Mouse (Mus musculus) CD4-positive helper T cell, adult 2 months (primary cell): Measurements from ENCODE around the gene Bglap2.

ENCODE experiments used
- DNase-seq: peaks from one replicate; pipeline ENCODE4 v3.0.0-alpha.2; 2012; ENCODE audit warnings: low read depth, missing footprints, low spot score

The Bglap2 gene

DNA sequence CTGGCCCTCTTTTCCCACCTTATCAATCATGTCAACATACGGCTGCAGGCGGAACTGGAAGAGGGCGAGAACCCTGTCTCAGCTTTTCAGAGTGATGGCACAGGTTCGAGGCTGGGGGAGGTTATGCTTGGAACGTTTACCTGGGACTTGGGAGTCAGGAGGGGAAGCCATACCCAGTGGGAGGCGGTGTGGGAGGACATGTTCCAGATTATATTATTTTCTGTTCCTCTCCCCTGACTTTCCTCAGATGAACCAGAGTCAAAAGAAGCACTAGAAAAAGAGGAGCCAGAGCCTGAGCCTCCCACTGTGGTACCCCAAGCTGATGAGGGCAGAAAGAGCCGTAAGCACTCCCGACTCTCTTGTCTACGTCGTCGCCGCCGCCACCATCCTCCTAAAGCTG is 27.8 kb downstream of the Bglap2 start:
- DNase-seq: no peak

DNA sequence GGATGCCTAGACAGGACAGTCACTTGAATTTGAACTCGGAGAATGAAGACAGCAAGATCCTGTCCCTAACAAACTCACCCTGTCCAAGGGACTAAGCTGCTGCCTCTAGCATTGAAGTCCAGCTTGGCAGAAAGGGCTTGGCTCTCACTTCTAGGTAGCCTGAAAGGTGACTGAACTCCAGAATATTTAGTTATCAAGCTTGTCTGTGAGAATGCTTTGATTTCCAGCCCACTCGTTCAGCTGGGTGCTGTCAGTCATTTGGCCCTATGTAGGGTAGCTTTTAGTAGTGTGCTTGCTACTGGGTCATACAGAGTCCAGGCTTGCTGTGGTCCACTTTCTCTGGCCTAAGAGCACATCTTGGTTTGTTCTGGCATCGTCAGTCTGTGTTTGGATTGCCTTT is 39.5 kb downstream of the Bglap2 start:
- no peak for DNase-seq

DNA sequence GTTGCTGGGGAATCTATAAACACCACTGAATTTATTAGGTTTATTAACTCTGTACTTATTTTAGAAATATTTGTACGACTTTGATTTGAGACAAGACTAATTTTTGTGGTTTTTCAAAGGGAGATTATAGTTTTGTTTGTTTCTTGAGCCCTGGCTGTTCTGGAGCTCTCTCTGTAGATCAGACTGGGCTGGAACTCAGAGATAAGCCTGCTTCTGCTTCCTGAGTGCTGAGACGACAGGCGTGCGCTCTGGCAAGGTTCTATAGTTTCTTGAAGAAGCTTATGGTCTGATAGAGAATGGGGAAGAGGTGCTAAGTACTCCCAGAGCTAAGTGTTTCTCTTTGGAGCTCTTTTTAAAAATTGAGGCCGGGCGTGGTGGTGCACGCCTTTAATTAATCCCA is 40.2 kb downstream of the Bglap2 start:
- DNase-seq: no peak

DNA sequence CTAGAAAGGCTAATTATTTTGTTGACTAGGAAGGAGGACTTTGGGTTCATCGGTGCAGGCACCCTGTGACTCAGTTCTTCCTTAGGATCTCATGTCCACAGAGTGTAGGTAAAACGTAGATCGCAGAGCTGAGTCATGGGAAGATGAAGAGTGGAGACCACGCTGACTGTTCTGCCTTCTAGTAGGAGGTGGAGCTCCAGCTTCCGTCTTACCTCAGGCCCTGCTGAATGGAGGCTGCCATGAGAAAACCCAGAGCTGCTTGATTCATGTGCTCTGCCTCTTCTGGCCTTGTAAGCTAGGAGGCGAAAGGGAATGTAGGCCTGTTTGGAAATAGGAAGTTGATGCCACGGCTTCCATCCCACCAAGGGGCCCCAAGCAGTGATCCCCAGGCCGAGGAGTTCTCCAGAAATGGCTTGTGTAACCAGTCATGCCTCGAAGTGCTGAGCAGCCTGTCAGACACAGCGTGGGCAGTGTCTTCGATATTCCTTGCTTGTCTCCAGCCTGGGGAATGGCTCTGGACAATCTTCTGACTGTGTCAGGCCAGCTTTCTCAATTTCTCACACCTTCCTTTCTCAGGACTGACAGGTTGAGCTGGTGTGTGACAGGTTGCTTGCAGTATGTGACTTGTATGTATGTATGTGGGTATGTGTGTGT is 41.0 kb downstream of the Bglap2 start:
- DNase-seq: peak; percentile 75

DNA sequence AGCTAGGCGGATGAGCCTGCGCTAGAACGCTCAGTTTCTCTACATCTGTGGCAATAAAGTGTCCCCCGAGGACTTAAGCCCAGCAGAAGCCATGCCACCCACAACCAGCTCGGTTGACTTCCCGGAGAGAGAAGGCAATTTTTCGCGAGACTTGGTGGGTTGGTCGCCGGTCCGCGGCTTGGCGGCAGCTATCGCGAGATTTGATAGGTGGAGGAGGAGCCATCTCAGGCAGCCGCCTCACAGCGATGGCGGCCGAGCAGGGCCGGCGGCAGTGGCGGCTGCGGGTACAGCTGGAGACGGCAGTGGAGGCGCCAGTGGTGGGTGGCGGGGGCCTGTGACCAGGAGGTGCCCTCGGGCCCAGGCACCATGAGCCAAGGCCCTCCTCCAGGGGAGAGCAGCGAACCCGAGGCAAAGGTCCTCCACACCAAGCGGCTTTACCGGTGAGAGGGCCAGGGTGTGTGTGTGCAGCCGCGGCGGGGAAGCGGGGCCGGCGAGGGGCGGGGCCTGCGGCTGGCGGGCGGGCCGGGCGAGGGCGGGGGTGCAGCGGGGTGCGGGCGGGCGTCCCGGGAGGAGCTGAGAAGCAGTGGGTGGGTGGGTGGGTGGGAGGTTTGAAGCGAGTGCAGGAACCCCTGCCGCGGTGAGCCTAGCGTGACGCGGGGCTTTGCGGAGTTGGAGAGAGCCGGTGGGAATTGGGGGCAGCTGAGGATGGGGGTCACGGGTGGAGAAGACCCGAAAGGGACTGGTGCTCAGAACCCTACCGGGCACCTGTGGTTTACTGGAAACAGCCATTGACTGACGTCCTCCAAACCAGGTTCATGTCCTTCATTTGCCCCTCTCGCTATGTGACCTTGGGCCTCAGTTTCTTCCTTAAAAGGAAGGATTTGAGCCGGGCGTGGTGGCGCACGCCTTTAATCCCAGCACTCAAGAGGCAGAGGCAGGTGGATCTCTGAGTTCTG is 42.2 kb downstream of the Bglap2 start, which contains the start of the genes Tmem79 and Smg5:
Gene Tmem79 (minus strand): TSS at position 91 of the 956 bp plus-strand sequence.
Gene Smg5 (plus strand): TSS at position 203 of the 956 bp plus-strand sequence.
- peak; percentile 98 for DNase-seq

DNA sequence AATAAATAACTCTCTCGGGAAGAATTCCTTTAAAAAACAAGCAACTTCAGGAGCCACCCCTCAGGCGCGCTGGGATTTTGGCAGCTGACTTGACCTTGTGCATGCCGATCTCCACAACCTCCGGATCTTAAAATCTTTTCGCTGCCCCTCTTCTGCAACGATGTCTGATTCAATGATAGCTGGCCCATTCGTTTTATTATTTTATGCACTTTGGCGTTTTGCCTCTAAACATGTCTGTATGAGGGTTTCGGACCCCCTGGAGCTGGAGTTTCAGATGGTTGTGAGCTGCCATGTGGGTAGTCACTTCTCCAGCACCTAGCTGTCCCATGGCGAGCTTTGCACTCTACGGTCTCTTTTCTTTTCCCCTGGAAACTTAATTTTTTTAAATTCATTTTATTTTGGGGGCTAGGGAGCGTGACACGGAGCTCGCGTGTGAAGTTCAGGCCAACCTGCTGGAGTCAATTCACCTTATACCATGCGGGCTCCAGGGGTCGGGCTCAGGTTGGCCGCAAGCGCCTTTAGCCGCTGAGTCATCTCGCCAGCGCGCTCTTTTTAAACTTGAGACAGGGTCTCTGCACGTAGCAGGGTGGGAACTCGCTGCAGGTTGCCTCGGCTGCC is 43.0 kb downstream of the Bglap2 start:
- no peak for DNase-seq

DNA sequence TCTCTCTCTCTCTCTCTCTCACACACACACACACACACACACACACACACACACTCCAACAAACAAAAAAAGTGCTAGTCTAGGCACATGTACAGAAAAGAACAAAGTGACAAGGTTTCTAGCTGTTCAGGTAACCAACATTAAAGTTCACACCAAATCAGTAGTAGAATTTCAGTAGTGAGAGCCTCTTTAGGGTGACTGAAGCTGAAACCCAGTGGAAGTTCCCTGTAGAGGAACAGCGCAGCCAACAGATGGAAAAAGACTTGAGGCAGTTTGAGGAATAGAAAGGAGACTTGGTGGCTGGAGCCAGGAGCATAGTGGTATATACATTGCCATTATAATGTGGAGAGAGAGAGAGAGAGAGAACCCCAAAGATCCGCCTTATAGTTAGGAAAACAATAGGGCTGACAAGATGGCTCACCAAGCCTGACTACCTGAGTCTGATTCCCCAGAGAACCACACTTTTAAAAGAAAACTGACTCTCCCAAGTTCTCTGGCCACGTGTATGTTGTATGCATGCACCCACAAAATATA is 43.5 kb downstream of the Bglap2 start:
- DNase-seq: no peak

DNA sequence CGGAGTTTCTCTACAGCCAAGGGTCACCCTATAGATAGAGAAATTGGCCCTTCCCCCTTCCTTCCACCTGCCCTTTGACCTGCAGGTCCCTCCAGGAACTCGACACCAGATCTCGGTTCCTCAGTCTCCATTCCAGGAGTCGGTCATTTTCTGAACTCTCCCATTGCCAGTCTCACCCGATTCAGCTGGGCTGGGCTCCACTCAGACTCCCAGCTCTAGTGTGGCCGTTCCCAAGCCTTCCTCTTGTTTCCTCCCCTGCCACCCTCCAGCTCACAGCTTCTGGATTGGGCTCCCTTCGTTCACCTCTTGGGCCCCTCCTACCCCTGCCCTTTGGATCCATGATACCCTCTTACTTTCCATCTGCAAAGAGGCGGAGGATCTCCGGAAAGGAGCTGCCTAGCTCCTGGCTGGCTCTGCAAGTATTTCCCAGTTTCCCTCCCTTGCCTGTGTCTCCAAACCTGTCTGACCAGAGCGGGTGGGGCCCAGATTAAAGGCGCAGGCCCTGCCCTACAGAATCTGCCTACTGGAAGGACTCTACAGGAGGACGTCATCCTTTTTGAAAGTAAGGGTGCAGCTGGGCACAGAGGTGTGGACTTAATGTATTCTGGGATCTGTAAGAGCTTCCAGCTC is 44.4 kb downstream of the Bglap2 start:
- no peak for DNase-seq

DNA sequence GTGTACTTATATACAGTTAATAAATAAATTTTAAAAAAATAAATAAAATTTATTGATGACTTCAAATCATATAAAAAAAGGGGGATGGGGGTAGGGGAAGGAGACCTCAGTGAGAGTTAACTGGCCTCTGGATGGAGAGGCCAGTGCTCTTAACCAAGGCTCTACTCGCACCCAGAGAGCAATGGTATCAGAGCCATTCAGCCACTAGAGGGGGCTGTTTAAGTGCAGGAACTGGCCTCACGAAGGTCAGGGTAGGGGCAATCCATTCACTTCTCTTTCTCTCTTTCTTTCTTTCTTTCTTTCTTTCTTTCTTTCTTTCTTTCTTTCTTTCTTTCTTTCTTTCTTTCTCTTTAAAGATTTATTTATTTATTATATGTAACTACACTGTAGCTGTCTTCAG is 47.2 kb downstream of the Bglap2 start:
- peak; percentile 62 for DNase-seq

DNA sequence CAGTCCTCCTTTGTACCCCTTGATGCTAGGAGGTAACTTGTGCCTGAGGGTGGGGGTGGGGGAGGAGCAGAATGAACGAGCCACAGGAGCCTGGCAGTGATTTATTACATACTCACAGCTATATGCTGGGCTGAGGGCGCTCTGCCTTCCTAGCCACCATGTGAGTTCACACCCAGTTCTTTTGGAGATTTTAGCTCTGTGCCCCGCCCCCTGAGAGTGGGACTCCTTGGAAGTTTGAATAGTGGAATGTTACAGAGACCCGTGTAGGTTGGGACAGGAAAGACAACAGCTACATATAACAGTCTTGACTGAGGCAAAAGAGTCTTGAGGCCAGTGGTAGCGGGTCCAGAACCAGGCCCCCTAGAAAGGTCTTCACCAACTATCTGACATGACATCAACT is 49.5 kb downstream of the Bglap2 start:
- DNase-seq: no peak
